Mouse (Mus musculus) layer of hippocampus, postnatal 25 days (tissue): ENCODE measurements at regions not wholly inside any gene's neighbourhood (a gene's known extent, or its start where the extent isn't known, plus 50 kb on each side); places are given as distances from the start of the nearest gene placed in this dataset.

Source experiments
- DNase-seq, 2 experiments: peaks; one replicate each; pipeline ENCODE4 v3.0.0; 2022; ENCODE audit warnings: mixed read lengths in 2 of 2, low spot score in 1 of 2; ENCODE audit errors: extremely low spot score in 1 of 2

DNA sequence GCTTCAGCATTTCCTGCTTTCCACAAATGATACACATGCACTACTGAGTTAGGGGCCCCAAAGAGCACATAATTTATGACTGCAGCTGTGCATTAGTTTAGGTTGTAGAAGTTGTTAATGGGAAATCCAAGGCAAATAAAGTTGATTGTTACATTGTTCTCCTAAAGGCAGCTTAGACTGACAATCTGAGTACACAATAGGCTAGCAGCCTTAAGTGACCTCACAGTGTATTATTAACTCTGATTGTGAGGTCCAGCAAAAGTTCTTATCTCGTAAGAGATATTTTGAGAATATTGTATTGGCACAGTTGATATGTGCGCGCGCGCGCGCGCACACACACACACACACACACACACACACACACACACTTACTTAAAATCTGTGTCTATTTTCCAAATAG is 70.5 kb upstream of the Yae1d1 start:
- DNase-seq, result no peak

- DNase-seq, result no peak
These were observed 67.1 kb upstream of the Yae1d1 start for GRCm38 (mm10) chr13:18060265-18060664.

DNA sequence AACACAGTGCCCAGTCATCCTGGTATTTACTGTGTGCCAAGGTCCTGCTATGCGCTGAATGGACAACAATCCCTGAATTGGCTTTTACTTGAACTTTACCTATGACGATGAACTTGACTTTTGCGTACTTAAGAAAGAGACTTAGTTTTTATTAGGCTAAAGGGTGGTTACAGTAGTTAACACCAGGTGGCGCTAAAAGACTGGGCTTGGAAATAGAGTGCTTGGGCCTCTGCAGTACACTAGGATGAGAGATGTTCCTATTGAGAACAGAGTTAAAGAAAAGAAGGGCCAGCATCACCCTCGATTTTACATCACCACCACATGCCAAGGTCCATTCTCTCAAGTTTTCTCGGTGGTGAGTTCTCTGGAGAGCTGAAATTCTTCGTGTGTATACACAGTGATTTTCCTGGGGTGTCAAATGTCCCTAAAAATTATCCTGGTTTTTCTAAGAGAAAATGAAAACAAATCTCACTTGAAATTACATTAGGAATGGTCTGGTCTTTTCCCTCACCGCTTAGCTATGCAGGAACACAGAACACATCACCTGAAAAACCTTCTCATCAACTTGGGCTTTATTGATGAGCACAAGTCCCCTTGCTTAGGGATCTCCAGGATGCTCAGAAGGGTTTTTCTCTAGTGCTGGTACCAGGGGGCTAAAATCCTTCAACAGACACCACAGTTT is 64.2 kb upstream of the Yae1d1 start:
- peak; percentile 12 to 67 for DNase-seq

- no peak for DNase-seq
These were observed 63.7 kb upstream of the Yae1d1 start for GRCm38 (mm10) chr13:18056816-18057215.

- DNase-seq, result no peak
These were observed 50.0 kb upstream of the Yae1d1 start for GRCm38 (mm10) chr13:18043154-18043553.
